Mouse (Mus musculus) mouse trophoblast stem cell (cell line): Measurements from ENCODE around the gene Foxl2.

Experiments used
- in situ Hi-C, 2 experiments: fragments of 300-500 bp; cut with MseI, MboI; formaldehyde crosslinking; loops; 2 replicates in 1 of 2; 3 replicates in 1 of 2; pipeline ENCODE4 v1.15.1; 2025

The Foxl2 gene

GRCm38 (mm10) chr9:98955103-98955715, at the start of gene Foxl2:
Foxl2 (plus strand) TSS chr9:98955288.
- in situ Hi-C loops: no loop called here

GRCm38 (mm10) chr9:98920629-98921523, 34.2 kb upstream of the Foxl2 start:
- in situ Hi-C loops: no loop called here

GRCm38 (mm10) chr9:98923119-98923518, 32.0 kb upstream of the Foxl2 start:
- in situ Hi-C loops: no loop called here

GRCm38 (mm10) chr9:98924183-98924582, 30.9 kb upstream of the Foxl2 start:
- in situ Hi-C loops: no loop called here

- in situ Hi-C loops: no loop called here
Measured at GRCm38 (mm10) chr9:98929496-98929895, 25.6 kb upstream of the Foxl2 start.

GRCm38 (mm10) chr9:98932931-98933330, 22.2 kb upstream of the Foxl2 start:
- in situ Hi-C loops: no loop called here

- in situ Hi-C loops: no loop called here
Measured at GRCm38 (mm10) chr9:98935190-98935909, 19.7 kb upstream of the Foxl2 start.

GRCm38 (mm10) chr9:98939290-98939689, 15.8 kb upstream of the Foxl2 start:
- in situ Hi-C loops: no loop called here

GRCm38 (mm10) chr9:98952171-98953050, 2.7 kb upstream of the Foxl2 start:
- in situ Hi-C loops: no loop called here

GRCm38 (mm10) chr9:98953291-98953690, 1.8 kb upstream of the Foxl2 start:
- in situ Hi-C loops: no loop called here

- in situ Hi-C loops: no loop called here
Measured at GRCm38 (mm10) chr9:98953830-98954229, 1.3 kb upstream of the Foxl2 start.

GRCm38 (mm10) chr9:98954391-98955102, 541 bp upstream of the Foxl2 start:
- in situ Hi-C loops: no loop called here

GRCm38 (mm10) chr9:98955716-98956224, 682 bp downstream of the Foxl2 start:
- in situ Hi-C loops: no loop called here

- in situ Hi-C loops: no loop called here
Measured at GRCm38 (mm10) chr9:98956591-98957381, 1.7 kb downstream of the Foxl2 start.

- in situ Hi-C loops: no loop called here
Measured at GRCm38 (mm10) chr9:98957751-98958351, 2.8 kb downstream of the Foxl2 start.

GRCm38 (mm10) chr9:98958628-98959027, 3.5 kb downstream of the Foxl2 start:
- in situ Hi-C loops: no loop called here

GRCm38 (mm10) chr9:98959851-98960250, 4.8 kb downstream of the Foxl2 start:
- in situ Hi-C loops: no loop called here

GRCm38 (mm10) chr9:98960348-98960747, 5.3 kb downstream of the Foxl2 start:
- in situ Hi-C loops: no loop called here
